Mouse (Mus musculus): ENCODE results near the gene Evi5.

The Evi5 gene

GRCm38 (mm10) chr5:107708124-107708797, 166.6 kb downstream of the Evi5 start:
- DNase-seq (ENCODE audit: low read depth, low spot score): no peak

GRCm38 (mm10) chr5:107706262-107706661, 168.6 kb downstream of the Evi5 start:
- DNase-seq (ENCODE audit: low read depth, low spot score): no peak

- DNase-seq (ENCODE audit: low read depth, low spot score): no peak
Observed at GRCm38 (mm10) chr5:107705756-107706155, 169.2 kb downstream of the Evi5 start.

- no peak for DNase-seq (ENCODE audit: low read depth, low spot score)
Observed at GRCm38 (mm10) chr5:107703207-107703763, 171.6 kb downstream of the Evi5 start.

- DNase-seq (ENCODE audit: low read depth, low spot score): no peak
Observed at GRCm38 (mm10) chr5:107701658-107702057, 173.2 kb downstream of the Evi5 start.

- no peak for DNase-seq (ENCODE audit: low read depth, low spot score)
Observed at GRCm38 (mm10) chr5:107700873-107701272, 174.0 kb downstream of the Evi5 start.

- no peak for DNase-seq (ENCODE audit: low read depth, low spot score)
Observed at GRCm38 (mm10) chr5:107698888-107699287, 176.0 kb downstream of the Evi5 start.

- DNase-seq (ENCODE audit: low read depth, low spot score): no peak
Observed at GRCm38 (mm10) chr5:107695019-107695418, 179.9 kb downstream of the Evi5 start.

Measured in WW6 (cell line).